Mouse (Mus musculus) E14TG2a.4 (cell line): ENCODE measurements around the gene Trpm3.

Source experiments
- CTCF ChIP-seq: conservative IDR thresholded peaks from 2 replicates; pipeline ENCODE4 v1.5.1; 2014; ENCODE audit warnings: low read length
- POU5F1 ChIP-seq: IDR thresholded peaks from 2 replicates; pipeline ENCODE4 v1.6.1; 2014; ENCODE audit warnings: low read length, borderline replicate concordance

- TF ChIP-seq CTCF (no peak), POU5F1 (no peak)
Observed at GRCm38 (mm10) chr19:23000293-23000692, 861.4 kb downstream of the Trpm3 start.
